8 mouse cellular contexts compared by ENCODE assay signal in the genomic region with DNA sequence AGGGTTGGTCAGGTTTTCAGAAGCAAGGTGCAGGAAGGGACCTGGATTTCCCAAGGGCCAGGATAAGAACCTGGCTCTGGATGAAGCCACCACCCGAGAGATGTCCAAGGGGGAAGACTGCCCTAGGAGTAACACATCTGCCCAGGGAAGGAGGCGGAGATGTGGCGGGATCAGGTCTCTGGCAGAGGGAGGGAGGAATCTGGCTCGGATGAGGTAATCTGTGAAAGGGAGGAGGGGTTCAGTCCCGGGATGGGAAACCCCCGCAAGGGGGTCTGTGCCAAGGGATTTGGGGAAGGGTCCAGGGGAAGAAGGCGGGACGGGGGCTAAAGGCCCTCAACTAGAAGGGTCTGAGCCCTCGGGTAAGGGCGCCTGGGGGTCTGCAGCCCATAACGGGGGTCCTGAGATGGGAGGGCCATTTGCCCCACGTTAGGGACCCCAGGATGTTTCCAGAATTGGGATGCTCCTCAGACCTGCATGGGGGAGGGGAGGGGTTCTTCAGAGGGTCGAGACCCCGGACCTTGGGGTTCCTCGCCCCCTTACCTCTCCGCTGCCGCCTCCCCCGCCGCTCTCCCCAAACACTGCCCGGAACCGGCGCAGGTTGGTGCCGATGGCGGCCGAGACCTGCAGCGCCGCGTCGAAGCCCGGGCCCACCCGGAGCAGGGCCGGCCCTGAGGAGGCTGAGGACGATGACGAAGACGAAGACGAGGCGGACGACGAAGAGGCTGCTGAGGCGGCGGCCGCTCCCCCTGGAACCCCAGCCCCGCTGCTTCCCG. TPM values are rescaled to one million over a fixed set of nuclear protein-coding genes. Genes with fewer than 3 reads are reported as not detected.
DNase-seq lines count a peak whose midpoint lies in the region; ATAC-seq lines count a peak whose summit lies in the region.

No protein-coding gene starts in this region.

- peaks cover 55% of the 10 kb centered on the region for H3K4me1 ChIP-seq in embryonic facial prominence, embryonic 15.5 days
- H3K4me1 ChIP-seq in hindbrain, embryonic 12.5 days: peaks cover 50% of the 10 kb centered on the region
- H3K4me1 ChIP-seq in liver, embryonic 11.5 days (replicated peaks; ENCODE audit: control insufficient read depth, insufficient read depth, low read length): peaks cover 22% of the 10 kb centered on the region
- H3K4me1 ChIP-seq in neural tube, embryonic 12.5 days: peaks cover 43% of the 10 kb centered on the region

- peak overlapping the region; percentile 83 for H3K9ac ChIP-seq in embryonic facial prominence, embryonic 15.5 days
- peak overlapping the region; percentile 86 for H3K9ac ChIP-seq in hindbrain, embryonic 12.5 days
- H3K9ac ChIP-seq in liver, embryonic 11.5 days (ENCODE audit: low read depth, low read length): peak overlapping the region; percentile 88
- H3K9ac ChIP-seq in neural tube, embryonic 12.5 days: peak overlapping the region; percentile 97

- H3K4me3 ChIP-seq in embryonic facial prominence, embryonic 15.5 days (replicated peaks): peak overlapping the region; percentile 98
- peak overlapping the region; percentile 68 for H3K4me3 ChIP-seq in hindbrain, embryonic 12.5 days
- H3K4me3 ChIP-seq in liver, embryonic 11.5 days (ENCODE audit: low read depth, low read length): peak overlapping the region; percentile 99
- peak overlapping the region; percentile 99 for H3K4me3 ChIP-seq in neural tube, embryonic 12.5 days

- no peaks in the 10 kb centered on the region for H3K9me3 ChIP-seq in embryonic facial prominence, embryonic 15.5 days (replicated peaks)
- no peaks in the 10 kb centered on the region for H3K9me3 ChIP-seq in hindbrain, embryonic 12.5 days (replicated peaks)
- H3K9me3 ChIP-seq in liver, embryonic 11.5 days (ENCODE audit: control insufficient read depth, low read length): no peaks in the 10 kb centered on the region
- no peaks in the 10 kb centered on the region for H3K9me3 ChIP-seq in neural tube, embryonic 12.5 days

- H3K36me3 ChIP-seq in embryonic facial prominence, embryonic 15.5 days: no peaks in the 10 kb centered on the region
- H3K36me3 ChIP-seq in hindbrain, embryonic 12.5 days: no peaks in the 10 kb centered on the region
- peaks cover 4% of the 10 kb centered on the region; the same call in 1 of the 2 replicates for H3K36me3 ChIP-seq in liver, embryonic 11.5 days (ENCODE audit: control insufficient read depth, insufficient read depth, low read length)
- no peaks in the 10 kb centered on the region for H3K36me3 ChIP-seq in neural tube, embryonic 12.5 days

- WGBS in embryonic facial prominence, embryonic 15.5 days: 0% methylated on average over 43 of the region's 44 CpGs
- under 1% methylated on average over 30 of the region's 44 CpGs for WGBS in hindbrain, embryonic 12.5 days
- WGBS in liver, embryonic 11.5 days: under 1% methylated on average over 38 of the region's 44 CpGs
- WGBS in neural tube, embryonic 12.5 days: under 1% methylated on average over 44 of the region's 44 CpGs

- peak; percentile 21 for ATAC-seq in embryonic facial prominence, embryonic 15.5 days (ENCODE audit: insufficient number of reproducible peaks, low FRiP score, low TSS enrichment, low read depth)
- ATAC-seq in hindbrain, embryonic 12.5 days (ENCODE audit: low FRiP score): peak; percentile 26
- ATAC-seq in liver, embryonic 11.5 days (replicated peaks; ENCODE audit: low FRiP score): peak; percentile 9; the same call in 1 of the 2 replicates
- ATAC-seq in neural tube, embryonic 12.5 days (ENCODE audit: low FRiP score, low read depth): peak; percentile 26; the same call in 1 of the 2 replicates
- ATAC-seq in activated CD4-positive, CD25-positive, alpha-beta regulatory T cell, adult 4 months: no peak

- H3K27me3 ChIP-seq in embryonic facial prominence, embryonic 15.5 days: no peaks in the 10 kb centered on the region
- no peaks in the 10 kb centered on the region for H3K27me3 ChIP-seq in hindbrain, embryonic 12.5 days
- no peaks in the 10 kb centered on the region for H3K27me3 ChIP-seq in liver, embryonic 11.5 days (replicated peaks; ENCODE audit: control insufficient read depth, insufficient read depth, low read length)
- no peaks in the 10 kb centered on the region for H3K27me3 ChIP-seq in neural tube, embryonic 12.5 days (replicated peaks)

- peak overlapping the region; percentile 98 for H3K4me2 ChIP-seq in embryonic facial prominence, embryonic 15.5 days (replicated peaks)
- peak overlapping the region; percentile 82 for H3K4me2 ChIP-seq in hindbrain, embryonic 12.5 days (replicated peaks)
- H3K4me2 ChIP-seq in liver, embryonic 11.5 days: peak overlapping the region; percentile 95
- peak overlapping the region; percentile 99 for H3K4me2 ChIP-seq in neural tube, embryonic 12.5 days (replicated peaks)

- H3K27ac ChIP-seq in embryonic facial prominence, embryonic 15.5 days (replicated peaks): peak overlapping the region; percentile 99
- peak overlapping the region; percentile 100 for H3K27ac ChIP-seq in hindbrain, embryonic 12.5 days
- H3K27ac ChIP-seq in liver, embryonic 11.5 days (ENCODE audit: low read depth, low read length): peak overlapping the region; percentile 98
- H3K27ac ChIP-seq in neural tube, embryonic 12.5 days: peak overlapping the region; percentile 98

- peak; percentile 13 for DNase-seq in ovary, adult 18-20 months (ENCODE audit: low spot score)
- DNase-seq in ovary, postnatal 14 days (ENCODE audit: low spot score): no peak
- peak; percentile 29 for DNase-seq in adrenal gland, adult 2 months
- DNase-seq in liver, embryonic 11.5 days (ENCODE audit: low spot score): peak; percentile 38

RNA-seq across cellular contexts. Expression of a gene that starts 0.6 kb away (rescaled TPM):
- total RNA-seq in adrenal gland, adult 2 months (2021): 10 to 100 TPM; 20.0 to 38.4 TPM
- 12.9 and 19.4 TPM in 2 replicates for polyA plus RNA-seq in adrenal gland, adult 2 months (2012; rRNA removed)
- polyA plus RNA-seq in embryonic facial prominence, embryonic 15.5 days (2015; fragmentation: Nextera tagmentation; extraction: Ambion mirVana): 15.6 and 17.7 TPM in 2 replicates
- 29.5 and 33.2 TPM in 2 replicates for polyA plus RNA-seq in hindbrain, embryonic 12.5 days (2016; fragmentation: Nextera tagmentation; extraction: Ambion mirVana)
- polyA plus RNA-seq in liver, embryonic 11.5 days (2014; fragmentation: Nextera tagmentation; extraction: Ambion mirVana): 6.8 and 9.7 TPM in 2 replicates
- 25.3 and 29.6 TPM in 2 replicates for polyA plus RNA-seq in neural tube, embryonic 12.5 days (2016; fragmentation: Nextera tagmentation; extraction: Ambion mirVana)
- polyA plus RNA-seq in activated CD4-positive, CD25-positive, alpha-beta regulatory T cell, adult 4 months (2017; shearing (Covaris generic)): 10 to 100 TPM; 28.7 to 31.1 TPM

RNA-seq across cellular contexts. Expression of a gene that starts 40.0 kb away (rescaled TPM):
- total RNA-seq in adrenal gland, adult 2 months (2021): 100 to 1,000 TPM; 557 to 696 TPM
- 184 and 248 TPM in 2 replicates for polyA plus RNA-seq in adrenal gland, adult 2 months (2012; rRNA removed)
- 655 and 705 TPM in 2 replicates for polyA plus RNA-seq in embryonic facial prominence, embryonic 15.5 days (2015; fragmentation: Nextera tagmentation; extraction: Ambion mirVana)
- 489 and 578 TPM in 2 replicates for polyA plus RNA-seq in hindbrain, embryonic 12.5 days (2016; fragmentation: Nextera tagmentation; extraction: Ambion mirVana)
- polyA plus RNA-seq in liver, embryonic 11.5 days (2014; fragmentation: Nextera tagmentation; extraction: Ambion mirVana): 671 and 713 TPM in 2 replicates
- polyA plus RNA-seq in neural tube, embryonic 12.5 days (2016; fragmentation: Nextera tagmentation; extraction: Ambion mirVana): 602 and 611 TPM in 2 replicates
- 100 to 1,000 TPM; 538 to 670 TPM for polyA plus RNA-seq in activated CD4-positive, CD25-positive, alpha-beta regulatory T cell, adult 4 months (2017; shearing (Covaris generic))
